Comparison of ENCODE assay signal across 8 mouse cellular contexts in the genomic region with DNA sequence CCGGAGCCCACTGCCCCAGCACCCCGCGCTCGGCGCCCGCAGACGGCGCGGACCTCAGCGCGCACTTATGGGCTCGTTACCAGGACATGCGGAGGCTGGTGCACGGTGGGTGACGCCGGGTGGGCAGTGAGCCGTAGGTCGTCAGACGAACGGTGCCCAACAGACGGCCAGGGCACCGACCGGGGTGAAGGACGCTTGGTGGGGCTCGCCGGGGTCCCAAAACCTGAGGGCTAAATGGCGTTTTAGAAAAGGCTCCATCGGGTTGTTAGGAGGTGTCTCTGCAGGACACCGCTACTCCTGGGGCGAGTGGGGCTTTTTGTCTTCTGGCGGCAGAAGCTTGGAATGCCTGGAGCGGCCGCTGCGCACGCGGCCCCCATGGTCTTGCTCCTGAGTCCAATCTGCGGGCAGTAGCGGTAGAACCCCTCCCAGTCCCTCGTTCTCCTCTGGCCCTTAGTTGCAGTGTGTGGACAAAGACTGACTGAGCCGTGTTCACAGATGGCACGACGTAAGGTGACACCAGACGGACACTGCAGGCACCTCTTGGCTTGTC. TPM values are rescaled to one million over a fixed set of nuclear protein-coding genes. Genes with fewer than 3 reads are reported as not detected.
DNase-seq lines count a peak whose midpoint lies in the region; ATAC-seq lines count a peak whose summit lies in the region.

No protein-coding gene starts in this region.

- H3K9me3 ChIP-seq in heart, embryonic 11.5 days (replicated peaks; ENCODE audit: control insufficient read depth, low read length) = no peaks in the 10 kb centered on the region
- H3K9me3 ChIP-seq in heart, embryonic 14.5 days (ENCODE audit: control insufficient read depth, low read length) = no peaks in the 10 kb centered on the region
- no peaks in the 10 kb centered on the region for H3K9me3 ChIP-seq in limb, embryonic 15.5 days
- H3K9me3 ChIP-seq in neural tube, embryonic 15.5 days (replicated peaks) = no peaks in the 10 kb centered on the region

- ATAC-seq in heart, embryonic 11.5 days (replicated peaks; ENCODE audit: insufficient number of reproducible peaks, low FRiP score, low TSS enrichment) = peak; percentile 4; the same call in 1 of the 2 replicates
- ATAC-seq in heart, embryonic 14.5 days (ENCODE audit: insufficient number of reproducible peaks, insufficient read depth, low FRiP score, low read depth) = no peak
- no peak for ATAC-seq in limb, embryonic 15.5 days (ENCODE audit: insufficient number of reproducible peaks, low FRiP score, low TSS enrichment, low read depth)
- ATAC-seq in neural tube, embryonic 15.5 days (ENCODE audit: low FRiP score) = peak; percentile 5; the same call in 1 of the 2 replicates

- H3K4me1 ChIP-seq in heart, embryonic 11.5 days (ENCODE audit: control insufficient read depth, insufficient read depth, low read length) = peaks cover 30% of the 10 kb centered on the region
- H3K4me1 ChIP-seq in heart, embryonic 14.5 days (ENCODE audit: control insufficient read depth in 2 of 2, insufficient read depth in 2 of 2, low read length in 2 of 2) = peaks cover 25 to 36% of the 10 kb centered on the region in 2 experiments
- H3K4me1 ChIP-seq in limb, embryonic 15.5 days = peaks cover 58% of the 10 kb centered on the region
- H3K4me1 ChIP-seq in neural tube, embryonic 15.5 days = peaks cover 68% of the 10 kb centered on the region

- WGBS in heart, embryonic 11.5 days (ENCODE audit: insufficient replicate concordance) = under 1% methylated on average over 43 of the region's 43 CpGs
- WGBS in heart, embryonic 14.5 days = 0% methylated on average over 43 of the region's 43 CpGs
- under 1% methylated on average over 43 of the region's 43 CpGs for WGBS in limb, embryonic 15.5 days
- under 1% methylated on average over 40 of the region's 43 CpGs for WGBS in neural tube, embryonic 15.5 days

- peak overlapping the region; percentile 87 for H3K4me3 ChIP-seq in heart, embryonic 11.5 days (ENCODE audit: low read depth, low read length)
- H3K4me3 ChIP-seq in heart, embryonic 14.5 days (ENCODE audit: control insufficient read depth in 1 of 2, insufficient read depth in 1 of 2, low read depth in 1 of 2, low read length in 2 of 2) = peak overlapping the region; percentile 74 to 88
- peak overlapping the region; percentile 60 for H3K4me3 ChIP-seq in limb, embryonic 15.5 days
- peak overlapping the region; percentile 84 for H3K4me3 ChIP-seq in neural tube, embryonic 15.5 days (replicated peaks)

- H3K4me2 ChIP-seq in heart, embryonic 11.5 days = peak overlapping the region; percentile 81
- peak overlapping the region; percentile 84 for H3K4me2 ChIP-seq in heart, embryonic 14.5 days (ENCODE audit: low read length)
- H3K4me2 ChIP-seq in limb, embryonic 15.5 days = peak overlapping the region; percentile 57
- peak overlapping the region; percentile 73 for H3K4me2 ChIP-seq in neural tube, embryonic 15.5 days

- peak overlapping the region; percentile 85 for H3K9ac ChIP-seq in heart, embryonic 11.5 days (ENCODE audit: low read depth, low read length)
- peak overlapping the region; percentile 93 for H3K9ac ChIP-seq in heart, embryonic 14.5 days (ENCODE audit: low read length)
- H3K9ac ChIP-seq in limb, embryonic 15.5 days = peak overlapping the region; percentile 73
- H3K9ac ChIP-seq in neural tube, embryonic 15.5 days (replicated peaks) = peak overlapping the region; percentile 78

- intact Hi-C loops in left cerebral cortex, postnatal 36 days (cut with DNase I) = loop anchor here (5.0 to 10.0 kb wide), 2 partner anchors 66 to 363 kb away; partner anchors contain the start of genes Eaf1 and Mettl6

- peak overlapping the region; percentile 93 for H3K27ac ChIP-seq in heart, embryonic 11.5 days (ENCODE audit: low read depth, low read length)
- peak overlapping the region; percentile 4 to 83 for H3K27ac ChIP-seq in heart, embryonic 14.5 days (replicated peaks in 1 of 2; ENCODE audit: control insufficient read depth in 1 of 2, insufficient read depth in 1 of 2, low read depth in 2 of 2, low read length in 2 of 2)
- peak overlapping the region; percentile 90 for H3K27ac ChIP-seq in limb, embryonic 15.5 days
- H3K27ac ChIP-seq in neural tube, embryonic 15.5 days (replicated peaks) = peak overlapping the region; percentile 90

- H3K36me3 ChIP-seq in heart, embryonic 11.5 days (ENCODE audit: control insufficient read depth, insufficient read depth, low read length) = peaks cover 12% of the 10 kb centered on the region
- H3K36me3 ChIP-seq in heart, embryonic 14.5 days (ENCODE audit: control insufficient read depth, insufficient read depth, low read length) = peaks cover 21% of the 10 kb centered on the region
- peaks cover 19% of the 10 kb centered on the region for H3K36me3 ChIP-seq in limb, embryonic 15.5 days
- peaks cover 12% of the 10 kb centered on the region for H3K36me3 ChIP-seq in neural tube, embryonic 15.5 days

- DNase-seq in heart, adult 18-20 months = no peak
- peak; percentile 38 for DNase-seq in R1 (ENCODE audit: low read depth, low spot score)
- no peak for DNase-seq in left cerebral cortex, postnatal 36 days (ENCODE audit: low spot score in 2 of 2)
- DNase-seq in left cerebral cortex, adult 9 months (ENCODE audit: low spot score in 2 of 2) = no peak

- H3K27me3 ChIP-seq in heart, embryonic 11.5 days (ENCODE audit: control insufficient read depth, insufficient read depth, low read length) = no peaks in the 10 kb centered on the region
- no peaks in the 10 kb centered on the region for H3K27me3 ChIP-seq in heart, embryonic 14.5 days (ENCODE audit: control insufficient read depth, insufficient read depth, low read length)
- no peaks in the 10 kb centered on the region for H3K27me3 ChIP-seq in limb, embryonic 15.5 days
- no peaks in the 10 kb centered on the region for H3K27me3 ChIP-seq in neural tube, embryonic 15.5 days (replicated peaks)

RNA-seq across cellular contexts. Expression of gene Nt5dc2, which starts 0.5 kb away (rescaled TPM):
- 342 and 344 TPM in 2 replicates for polyA plus RNA-seq in heart, embryonic 11.5 days (2014; fragmentation: Nextera tagmentation; extraction: Ambion mirVana)
- 10 to 100 TPM; 19.2 TPM for total RNA-seq in heart, adult 18-20 months (2021)
- polyA plus RNA-seq in heart, embryonic 14.5 days (2014; fragmentation: Nextera tagmentation; extraction: Ambion mirVana) = 329 and 341 TPM in 2 replicates
- 336 and 349 TPM in 2 replicates for polyA plus RNA-seq in limb, embryonic 15.5 days (2015; fragmentation: Nextera tagmentation; extraction: Ambion mirVana)
- 226 and 228 TPM in 2 replicates for polyA plus RNA-seq in neural tube, embryonic 15.5 days (2015; fragmentation: Nextera tagmentation; extraction: Ambion mirVana)
- 1 to 10 TPM; 2.8 to 4.6 TPM for total RNA-seq in left cerebral cortex, postnatal 36 days (2021)

RNA-seq across cellular contexts. Expression of gene Smim4, which starts 2.6 kb away (rescaled TPM):
- 64.5 and 70.0 TPM in 2 replicates for polyA plus RNA-seq in heart, embryonic 11.5 days (2014; fragmentation: Nextera tagmentation; extraction: Ambion mirVana)
- total RNA-seq in heart, adult 18-20 months (2021) = 10 to 100 TPM; 74.5 to 87.4 TPM
- 98.2 and 107 TPM in 2 replicates for polyA plus RNA-seq in heart, embryonic 14.5 days (2014; fragmentation: Nextera tagmentation; extraction: Ambion mirVana)
- polyA plus RNA-seq in limb, embryonic 15.5 days (2015; fragmentation: Nextera tagmentation; extraction: Ambion mirVana) = 58.9 and 64.1 TPM in 2 replicates
- polyA plus RNA-seq in neural tube, embryonic 15.5 days (2015; fragmentation: Nextera tagmentation; extraction: Ambion mirVana) = 71.6 and 73.4 TPM in 2 replicates
- 10 to 100 TPM; 24.6 to 32.9 TPM for total RNA-seq in left cerebral cortex, postnatal 36 days (2021)

RNA-seq across cellular contexts. Expression of gene Stab1, which starts 37.1 kb away (rescaled TPM):
- polyA plus RNA-seq in heart, embryonic 11.5 days (2014; fragmentation: Nextera tagmentation; extraction: Ambion mirVana) = 35.9 and 40.4 TPM in 2 replicates
- 10 to 100 TPM; 63.2 to 64.1 TPM for total RNA-seq in heart, adult 18-20 months (2021)
- polyA plus RNA-seq in heart, embryonic 14.5 days (2014; fragmentation: Nextera tagmentation; extraction: Ambion mirVana) = 56.0 and 66.8 TPM in 2 replicates
- 42.5 and 44.4 TPM in 2 replicates for polyA plus RNA-seq in limb, embryonic 15.5 days (2015; fragmentation: Nextera tagmentation; extraction: Ambion mirVana)
- polyA plus RNA-seq in neural tube, embryonic 15.5 days (2015; fragmentation: Nextera tagmentation; extraction: Ambion mirVana) = 16.9 and 18.1 TPM in 2 replicates
- total RNA-seq in left cerebral cortex, postnatal 36 days (2021) = 10 to 100 TPM; 22.5 to 23.5 TPM

Comparison
In these comparisons a context has a peak if more than half of its experiments do, and no peak if none do; other contexts are left out.
1. ATAC-seq: peak in heart, embryonic 11.5 days (single experiment) and neural tube, embryonic 15.5 days (single experiment); none in heart, embryonic 14.5 days (single experiment) and limb, embryonic 15.5 days (single experiment).
2. Peak in every context shown above with its lines, with median percentiles within 50 percentile points of each other: H3K27ac ChIP-seq, H3K4me2 ChIP-seq, H3K4me3 ChIP-seq and H3K9ac ChIP-seq.